Mouse (Mus musculus) olfactory bulb, adult 2 months (tissue): ENCODE measurements at regions not wholly inside any gene's neighbourhood (a gene's known extent, or its start where the extent isn't known, plus 50 kb on each side); places are given as distances from the start of the nearest gene placed in this dataset.

Experiments used
- H3K27ac ChIP-seq: fragments of 200-500 bp; 2 replicates; pipeline ENCODE4 v1.5.1; 2012; ENCODE audit warnings: low read depth, low read length; ENCODE audit not compliant: insufficient read depth
- H3K4me1 ChIP-seq: fragments of 200-500 bp; 2 replicates; pipeline ENCODE4 v1.6.1; 2012; ENCODE audit warnings: low read length; ENCODE audit not compliant: control insufficient read depth, insufficient read depth
- H3K4me3 ChIP-seq: fragments of 200-500 bp; 2 replicates; pipeline ENCODE4 v1.5.1; 2012; ENCODE audit warnings: mild to moderate bottlenecking, low read depth, low read length, moderate library complexity; ENCODE audit not compliant: insufficient read depth
- CTCF ChIP-seq: fragments of 200-500 bp; IDR thresholded peaks from 2 replicates; pipeline ENCODE4 v1.5.1; 2012; ENCODE audit warnings: low read depth, mild to moderate bottlenecking, low read length, moderate library complexity; ENCODE audit not compliant: insufficient read depth
- POLR2A ChIP-seq: fragments of 200-500 bp; IDR thresholded peaks from 2 replicates; pipeline ENCODE4 v1.6.1; 2012; ENCODE audit warnings: mild to moderate bottlenecking, low read depth, low read length, moderate library complexity; ENCODE audit not compliant: insufficient read depth
- WGBS: fragments of 180-500 bp; shearing (Covaris S2); methylation state at CpG from one replicate; pipeline ENCODE4 v1.1.7; 2018; 5-methylcytosine and 5-hydroxymethylcytosine counted together

GRCm38 (mm10) chr2:78412985-78413384 is 454.9 kb upstream of the Ube2e3 start:
- H3K4me3 ChIP-seq, result no peak overlapping the region
- H3K27ac ChIP-seq, result no peak overlapping the region
- WGBS, result 94% methylated on average over 4 of the region's 4 CpGs
- TF ChIP-seq POLR2A, result no peak
- no peak for TF ChIP-seq CTCF
- no peaks in the 10 kb centered on the region for H3K4me1 ChIP-seq

GRCm38 (mm10) chr2:78403890-78404289 is 457.7 kb upstream of the Cwc22 start:
- H3K4me3 ChIP-seq, result no peak overlapping the region
- no peak overlapping the region for H3K27ac ChIP-seq
- H3K4me1 ChIP-seq, result no peaks in the 10 kb centered on the region
- WGBS, result 77% methylated on average over 3 of the region's 3 CpGs
- no peak for TF ChIP-seq POLR2A
- TF ChIP-seq CTCF, result no peak

GRCm38 (mm10) chr2:78399236-78399635 is 453.1 kb upstream of the Cwc22 start:
- Histone ChIP-seq H3K4me1 (no peaks in the 10 kb centered on the region), H3K4me3 (no peak overlapping the region), H3K27ac (no peak overlapping the region)
- TF ChIP-seq POLR2A (no peak), CTCF (no peak)

- WGBS, result 88% methylated on average over 3 of the region's 3 CpGs
- TF ChIP-seq POLR2A, result no peak
- no peak for TF ChIP-seq CTCF
- Histone ChIP-seq H3K4me1 (no peaks in the 10 kb centered on the region), H3K27ac (no peak overlapping the region), H3K4me3 (no peak overlapping the region)
Observed at GRCm38 (mm10) chr2:78396924-78397323, 450.7 kb upstream of the Cwc22 start.

GRCm38 (mm10) chr2:78393090-78393489 is 446.9 kb upstream of the Cwc22 start:
- Histone ChIP-seq H3K4me3 (no peak overlapping the region), H3K27ac (no peak overlapping the region), H3K4me1 (peaks cover 3% of the 10 kb centered on the region; the same call in 1 of the 2 replicates)
- TF ChIP-seq POLR2A (no peak), CTCF (no peak)
- 45% methylated on average over 4 of the region's 4 CpGs for WGBS

GRCm38 (mm10) chr2:78392425-78392824 is 446.2 kb upstream of the Cwc22 start:
- H3K4me1 ChIP-seq, result peaks cover 3% of the 10 kb centered on the region; the same call in 1 of the 2 replicates
- H3K4me3 ChIP-seq, result no peak overlapping the region
- H3K27ac ChIP-seq, result peak overlapping the region; percentile 82; the same call in 1 of the 2 replicates
- no peak for TF ChIP-seq POLR2A
- TF ChIP-seq CTCF, result no peak
- WGBS, result 63% methylated on average over 2 of the region's 2 CpGs

- WGBS, result 44% methylated on average over 4 of the region's 4 CpGs
- TF ChIP-seq POLR2A (no peak), CTCF (no peak)
- peak overlapping the region; percentile 53 for H3K27ac ChIP-seq
- H3K4me1 ChIP-seq, result peaks cover 3% of the 10 kb centered on the region; the same call in 1 of the 2 replicates
- no peak overlapping the region for H3K4me3 ChIP-seq
Observed at GRCm38 (mm10) chr2:78388001-78388400, 441.8 kb upstream of the Cwc22 start.

- H3K4me3 ChIP-seq, result no peak overlapping the region
- no peak for TF ChIP-seq CTCF
- no peak for TF ChIP-seq POLR2A
- H3K27ac ChIP-seq, result peak overlapping the region; percentile 86
- H3K4me1 ChIP-seq, result no peaks in the 10 kb centered on the region
Observed at GRCm38 (mm10) chr2:78381234-78381633, 435.1 kb upstream of the Cwc22 start.

GRCm38 (mm10) chr2:78331736-78332475 is 385.7 kb upstream of the Cwc22 start:
- no peak overlapping the region for H3K27ac ChIP-seq
- no peaks in the 10 kb centered on the region for H3K4me1 ChIP-seq
- 43% methylated on average over 5 of the region's 5 CpGs for WGBS
- H3K4me3 ChIP-seq, result no peak overlapping the region
- no peak for TF ChIP-seq CTCF
- TF ChIP-seq POLR2A, result no peak
